Mouse (Mus musculus) stomach, postnatal 0 days (tissue): ENCODE measurements around the gene Kpna2.

Experiments
- CTCF ChIP-seq: IDR thresholded peaks from 2 replicates; pipeline ENCODE4 v1.5.1; 2016; ENCODE audit warnings: antibody characterized with exemption, low read depth, mild to moderate bottlenecking, moderate library complexity
- EP300 ChIP-seq: optimal IDR thresholded peaks from 2 replicates; pipeline ENCODE3; 2016; ENCODE audit warnings: antibody characterized with exemption

- TF ChIP-seq CTCF (peak; percentile 24; the same call in 1 of the 2 replicates), EP300 (no peak)
These were observed 47.7 kb upstream of the Kpna2 start for GRCm38 (mm10) chr11:107046766-107047620.
